Mouse (Mus musculus) mouse embryonic stem cell (cell line): ENCODE measurements at regions not wholly inside any gene's neighbourhood (a gene's known extent, or its start where the extent isn't known, plus 50 kb on each side); places are given as distances from the start of the nearest gene placed in this dataset.

Source experiments
- in situ Hi-C, 2 experiments: fragments of 300-500 bp; cut with MboI; formaldehyde crosslinking; loops; 1 replicate in 1 of 2; 3 replicates in 1 of 2; pipeline ENCODE4 v1.14.3; 2019 to 2020; ENCODE audit warnings: low sequenced_read_pairs in 2 of 2, low pct_unique_long_range_greater_than_20kb in 1 of 2, mixed read lengths in 1 of 2; ENCODE audit not compliant: unreplicated experiment in 1 of 2

DNA sequence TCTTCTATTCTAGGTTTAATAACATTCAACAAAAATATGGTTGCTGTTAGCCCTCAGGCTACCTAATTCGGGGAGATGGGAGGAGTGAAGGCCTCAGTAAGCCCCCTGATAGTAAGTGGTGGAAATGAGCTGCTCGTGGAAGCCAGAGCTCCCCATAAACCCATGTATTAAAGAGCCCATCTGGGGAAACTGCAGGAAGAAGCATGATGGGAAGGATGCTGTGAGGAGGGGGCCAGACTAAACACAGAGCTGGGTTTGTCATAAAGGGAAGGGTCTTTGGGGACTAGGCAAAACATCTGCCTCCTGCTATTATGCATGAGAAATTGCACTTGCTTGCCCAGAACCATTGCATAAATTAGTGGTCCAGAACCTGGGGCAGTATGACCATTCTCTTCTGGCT, 369.3 kb downstream of the Tns1 start:
- in situ Hi-C loops: no loop called here

DNA sequence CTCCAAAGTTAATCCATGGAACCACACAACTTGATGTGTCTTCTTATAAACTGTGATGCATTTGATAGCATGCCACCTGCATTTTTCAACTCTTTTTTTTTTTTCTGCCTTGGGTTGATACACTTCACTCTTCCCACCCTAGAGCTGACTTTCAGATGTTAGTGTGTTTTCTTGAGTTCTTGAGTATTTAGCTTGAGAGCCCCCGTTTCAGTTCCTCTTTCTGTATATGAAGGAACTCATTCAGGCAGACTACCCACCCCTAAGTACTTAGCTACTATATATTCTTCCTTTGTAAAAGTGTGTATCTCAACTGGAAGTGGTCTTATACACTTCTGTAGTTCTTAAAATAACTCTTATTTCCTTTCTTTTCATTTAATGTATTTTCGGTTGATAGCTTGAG, 371.1 kb downstream of the Tns1 start:
- in situ Hi-C loops: no loop called here

DNA sequence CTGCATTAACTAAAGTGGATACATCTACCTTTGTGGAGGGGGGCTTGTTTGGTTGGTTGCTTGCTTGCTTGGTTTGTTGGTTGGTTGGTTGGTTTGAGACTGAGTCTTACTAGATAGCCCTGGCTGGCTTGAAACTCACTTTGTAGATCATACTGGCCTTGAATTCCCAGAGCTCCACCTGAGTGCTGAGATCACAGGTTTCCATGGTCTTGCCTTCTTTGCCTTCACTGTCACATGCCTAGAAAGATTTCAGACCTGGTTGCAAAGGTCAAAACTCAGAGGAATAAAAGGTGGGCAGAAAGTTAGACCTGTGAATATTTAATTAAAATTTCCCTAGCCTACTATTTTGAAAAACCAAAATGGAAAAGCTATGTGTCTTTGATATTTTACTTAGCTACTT, 375.5 kb downstream of the Tns1 start:
- in situ Hi-C loops: no loop called here

DNA sequence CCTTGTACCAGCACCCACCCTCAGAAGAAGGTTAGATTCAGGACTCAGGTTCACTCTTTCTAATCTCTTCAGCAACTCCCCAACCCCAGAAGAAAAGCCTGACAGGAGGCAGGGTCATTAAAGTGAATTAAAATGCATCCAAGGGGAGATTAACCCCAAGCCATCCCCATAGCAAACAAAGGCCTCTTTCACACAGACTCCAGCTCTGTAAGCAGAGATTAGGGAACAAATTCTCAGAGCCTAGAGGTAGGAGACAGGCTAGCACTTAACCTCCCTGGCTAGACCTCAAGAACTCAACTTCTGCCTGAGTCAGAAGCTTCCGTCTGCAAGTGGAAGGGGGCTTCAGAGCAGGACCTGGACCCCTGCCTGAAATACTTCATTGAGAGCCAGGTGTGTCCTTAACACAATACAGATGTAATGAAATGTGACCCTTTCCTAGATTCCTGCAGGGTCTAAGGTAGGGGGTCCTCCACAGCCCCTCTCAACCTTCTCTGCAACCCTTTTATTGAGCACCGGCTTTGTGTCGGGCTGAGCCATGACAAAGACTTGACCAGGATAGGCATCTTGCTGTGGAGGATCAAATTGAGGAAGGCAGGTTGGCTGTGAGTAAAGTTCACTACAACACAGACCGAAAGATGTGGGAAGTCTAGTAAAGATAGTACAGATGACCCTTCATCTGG, 379.6 kb downstream of the Tns1 start:
- in situ Hi-C loops: no loop called here

DNA sequence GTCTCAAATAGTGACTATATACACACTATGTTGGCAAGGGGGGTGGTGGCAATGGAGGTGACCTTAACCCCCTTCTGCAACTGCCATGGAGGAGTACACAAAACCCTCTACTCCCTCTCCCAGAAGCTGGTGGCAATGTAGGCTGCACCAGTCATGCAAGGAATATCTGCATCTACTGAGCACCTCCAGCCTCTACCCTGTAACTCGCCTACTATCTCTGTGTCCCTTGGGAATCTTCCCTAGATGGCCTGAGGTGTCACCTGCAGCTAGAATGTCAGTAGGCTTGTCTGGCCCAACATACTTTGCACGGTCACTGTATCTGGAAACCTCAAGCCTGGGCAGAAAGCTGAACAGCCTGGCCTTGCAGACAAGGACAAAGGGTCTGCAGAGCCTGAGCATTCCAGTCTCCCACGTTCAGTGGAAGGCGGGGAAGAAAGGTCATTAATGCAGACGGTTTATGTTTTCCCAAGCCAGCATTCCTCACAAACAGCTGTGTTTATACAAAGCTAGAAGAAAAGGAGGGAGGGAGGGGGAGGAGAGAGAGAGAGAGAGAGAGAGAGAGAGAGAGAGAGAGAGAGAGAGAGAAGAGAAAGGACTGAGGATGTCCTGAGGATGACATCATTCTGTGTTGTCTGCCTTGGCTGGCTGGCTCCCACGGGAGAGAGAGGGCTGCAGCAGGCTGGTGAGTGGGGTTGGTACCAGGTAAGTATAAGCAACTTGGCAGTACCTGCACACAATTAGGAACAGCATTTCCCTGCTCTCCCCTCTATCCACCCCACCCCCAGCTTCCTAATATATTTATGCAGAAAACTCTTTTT, 380.3 kb downstream of the Tns1 start:
- in situ Hi-C loops: no loop called here

DNA sequence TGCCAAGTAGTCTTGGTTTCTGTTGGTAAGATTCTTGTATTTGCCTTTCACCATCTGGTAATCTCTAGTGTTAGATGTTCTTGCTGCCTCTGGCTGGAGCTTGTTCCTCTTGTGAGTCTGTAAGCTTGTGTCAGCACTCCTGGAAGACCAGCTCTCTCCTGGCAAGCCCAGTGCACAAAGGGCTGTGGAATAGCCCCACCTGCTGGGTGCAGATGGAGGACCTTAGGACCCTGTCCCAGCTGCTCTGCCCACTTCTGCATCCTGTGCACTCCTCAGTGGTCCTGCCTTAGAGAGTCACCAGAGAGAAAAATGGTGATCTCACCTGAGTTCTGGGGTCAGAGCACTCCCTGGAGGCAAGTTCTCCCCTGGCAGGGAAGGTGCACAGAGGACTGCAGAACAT, 387.2 kb downstream of the Tns1 start:
- in situ Hi-C loops: no loop called here

DNA sequence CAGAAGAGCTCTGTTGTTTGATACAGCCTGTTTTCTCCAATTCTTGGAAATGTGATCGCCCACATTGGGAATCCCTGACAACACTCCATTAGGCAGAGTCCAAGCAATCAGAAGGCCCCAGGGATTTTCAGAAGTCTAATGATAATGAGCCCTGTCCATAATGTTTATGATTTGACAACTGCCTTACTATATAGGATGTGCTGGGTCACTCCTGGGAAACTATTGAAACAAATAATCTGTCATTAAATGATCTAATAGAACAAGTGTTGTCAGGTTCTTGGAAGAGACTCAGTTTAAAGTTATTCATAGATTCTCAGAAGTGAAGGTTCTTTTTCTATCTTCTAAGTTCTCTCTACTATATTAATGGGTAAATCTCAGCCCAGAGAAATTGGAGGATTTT, 395.9 kb downstream of the Tns1 start:
- in situ Hi-C loops: no loop called here

DNA sequence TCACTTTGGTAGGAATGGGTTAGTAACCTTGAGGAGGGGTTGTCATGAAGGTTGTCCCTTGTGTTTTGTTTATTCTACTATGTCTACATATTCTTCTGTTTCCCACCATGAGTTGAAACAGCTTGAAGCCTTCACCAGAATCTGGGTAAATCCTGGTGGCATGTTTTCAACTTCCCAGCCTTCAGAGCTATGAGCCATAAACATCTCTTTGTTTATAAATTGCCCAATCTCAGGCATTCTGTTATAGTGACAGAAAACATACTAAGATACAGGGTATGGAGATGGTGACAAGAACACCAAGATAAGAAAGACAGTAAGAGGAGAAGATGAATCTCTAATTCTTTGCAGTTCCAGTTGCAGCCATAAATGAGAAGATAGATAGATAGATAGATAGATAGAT, 396.5 kb downstream of the Tns1 start:
- in situ Hi-C loops: no loop called here

DNA sequence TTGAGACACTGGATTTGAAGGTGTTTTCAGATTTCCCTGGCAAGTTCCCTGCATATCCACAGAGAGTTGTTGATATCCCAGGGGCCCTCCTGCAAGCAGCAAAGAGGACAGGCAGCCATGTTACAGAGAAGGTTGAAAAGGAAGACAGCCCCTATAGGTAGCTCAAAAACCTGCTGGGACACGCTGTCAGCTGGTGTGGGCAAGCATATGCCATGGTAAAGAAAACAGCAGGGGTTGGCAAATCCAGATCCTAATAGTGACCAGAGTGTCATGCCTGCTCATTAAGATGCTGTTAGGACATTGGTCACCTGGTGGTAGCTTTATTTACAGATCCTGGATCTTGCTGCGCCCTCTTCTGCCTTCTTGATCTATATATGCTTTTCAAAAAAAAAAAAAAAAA, 397.6 kb downstream of the Tns1 start:
- in situ Hi-C loops: no loop called here

DNA sequence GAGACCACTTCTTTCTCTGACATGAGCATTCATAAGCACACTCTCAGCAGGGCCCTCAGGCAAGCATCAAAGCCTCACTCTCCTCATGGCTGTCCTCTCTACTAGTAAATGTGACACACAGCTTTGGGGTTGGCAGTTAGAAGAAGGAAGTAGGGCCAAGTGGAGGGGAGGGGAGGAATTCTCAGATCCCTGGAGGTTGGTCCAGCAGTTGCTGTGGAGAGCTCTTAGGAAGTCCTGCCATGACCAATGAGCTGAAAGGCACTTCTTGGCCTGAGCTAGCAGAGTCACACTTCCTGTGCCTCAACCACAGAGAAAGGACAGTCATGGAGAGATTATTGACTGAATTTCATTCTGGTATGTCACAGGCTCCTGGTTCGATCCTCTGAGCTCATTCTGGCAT, 398.8 kb downstream of the Tns1 start:
- in situ Hi-C loops: no loop called here

DNA sequence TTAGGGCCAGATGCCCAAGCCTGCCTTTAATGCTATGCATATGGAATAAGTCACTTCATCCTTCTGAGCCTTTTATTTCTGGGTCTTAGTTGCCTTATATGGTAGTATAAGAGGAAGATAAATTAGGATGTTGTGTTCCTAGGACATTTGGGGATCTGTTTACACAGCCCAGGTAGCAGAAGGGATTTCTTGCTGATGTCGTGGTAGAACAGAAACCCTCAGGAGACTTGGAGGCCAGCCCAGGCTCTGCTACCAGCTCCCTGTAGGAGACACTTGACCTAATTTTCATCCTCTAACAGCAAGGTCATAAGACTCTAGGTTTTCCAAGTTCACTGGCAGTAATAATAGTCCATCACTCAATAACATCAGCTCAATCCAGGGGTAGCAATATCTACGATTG, 399.7 kb downstream of the Tns1 start:
- in situ Hi-C loops: loop anchor here in 1 of 2 experiments (5.0 kb wide), 1 partner anchor 47 kb away; no protein-coding TSS in a partner anchor

DNA sequence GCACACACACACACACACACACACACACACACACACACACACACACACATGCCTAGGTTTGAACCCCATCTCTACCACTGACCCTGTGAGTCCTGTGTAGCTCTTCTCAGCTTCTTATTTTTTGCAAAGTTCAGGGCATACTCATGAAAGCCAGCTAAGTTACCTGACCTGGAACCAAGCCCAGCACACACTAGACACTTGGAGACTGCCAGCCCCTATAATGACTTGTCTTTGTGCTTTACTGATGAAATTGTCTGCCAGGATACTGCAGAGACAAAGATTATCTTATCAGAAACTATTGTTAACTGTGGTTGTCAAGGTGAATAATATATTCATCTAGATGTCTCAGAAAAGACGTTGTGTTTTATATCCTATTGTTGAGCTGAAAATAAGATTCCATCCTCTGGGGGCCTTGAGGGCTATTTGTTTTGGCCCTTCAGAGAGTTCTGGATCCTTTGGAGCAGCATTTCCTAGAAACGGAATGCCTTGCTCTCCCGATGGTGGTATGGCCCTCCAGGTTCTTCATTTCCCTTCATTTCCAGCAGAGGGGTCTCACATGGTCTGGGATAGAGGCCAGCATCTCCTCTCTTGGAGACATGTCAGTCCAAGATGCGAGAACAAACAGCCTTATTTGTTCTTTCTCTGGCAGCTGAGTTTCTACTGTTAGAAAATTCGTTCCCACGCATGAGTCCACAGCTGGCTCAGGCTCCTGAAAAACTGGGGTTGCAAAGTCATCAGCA, 402.6 kb downstream of the Tns1 start:
- in situ Hi-C loops: loop anchor here in 1 of 2 experiments (5.0 kb wide), 1 partner anchor 44 kb away; no protein-coding TSS in a partner anchor

DNA sequence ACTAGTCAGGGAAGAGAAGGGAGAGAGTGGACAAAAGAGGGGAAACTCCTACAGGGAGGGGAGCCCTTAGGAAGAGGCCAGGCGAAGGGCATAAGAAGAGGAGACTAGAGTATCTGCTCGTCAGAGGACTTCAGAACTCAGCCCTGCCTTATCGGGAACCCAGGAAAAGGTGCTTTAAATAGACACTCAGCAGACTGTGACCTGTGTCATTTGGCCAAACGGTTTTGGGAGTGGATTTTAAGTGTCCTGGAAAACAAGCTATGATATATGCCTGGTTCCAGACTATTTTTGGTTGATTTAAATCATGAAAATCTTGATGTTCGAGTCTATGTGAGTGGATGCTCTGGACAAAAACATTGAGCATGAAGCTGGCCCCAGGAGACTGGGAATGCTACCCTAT, 405.8 kb downstream of the Tns1 start:
- in situ Hi-C loops: no loop called here

DNA sequence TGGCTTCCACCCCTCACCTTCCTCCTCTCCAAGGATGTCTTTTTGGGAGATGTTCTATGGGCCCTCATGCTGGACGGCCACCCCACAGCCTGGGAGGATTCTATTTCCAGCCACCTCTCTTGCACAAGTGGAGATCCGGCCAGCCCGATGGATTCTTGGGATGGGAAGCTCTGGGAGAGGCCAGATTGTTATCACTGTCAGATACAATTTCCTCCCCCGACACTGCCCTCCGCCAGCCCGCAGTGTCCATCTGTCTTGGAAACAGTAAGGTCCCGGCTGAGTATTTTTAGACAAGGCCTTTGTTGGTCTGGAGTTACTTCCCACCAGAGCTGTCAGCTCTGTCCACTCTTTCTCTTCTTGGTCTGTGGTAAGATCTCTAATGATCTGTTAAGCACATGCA, 406.8 kb downstream of the Tns1 start:
- in situ Hi-C loops: no loop called here

DNA sequence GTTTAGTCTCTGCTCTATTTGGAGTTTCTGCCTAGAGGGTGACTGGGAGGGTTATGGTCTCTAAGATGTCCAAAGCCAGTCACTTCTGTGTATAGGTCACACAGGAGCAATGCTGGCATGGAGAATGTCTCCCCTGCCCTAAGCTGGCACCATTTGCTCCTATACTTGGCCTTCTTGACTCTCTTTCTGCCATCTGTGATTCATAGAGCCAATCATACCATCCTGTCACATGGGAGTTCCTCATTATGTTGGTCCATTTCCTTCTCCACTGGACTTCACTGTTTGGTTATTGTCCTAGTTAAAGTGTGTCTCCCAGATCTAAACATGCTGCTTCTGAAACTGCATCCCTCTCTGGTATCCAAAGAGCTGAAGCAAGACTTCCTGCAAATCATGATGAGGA, 407.3 kb downstream of the Tns1 start:
- in situ Hi-C loops: no loop called here

DNA sequence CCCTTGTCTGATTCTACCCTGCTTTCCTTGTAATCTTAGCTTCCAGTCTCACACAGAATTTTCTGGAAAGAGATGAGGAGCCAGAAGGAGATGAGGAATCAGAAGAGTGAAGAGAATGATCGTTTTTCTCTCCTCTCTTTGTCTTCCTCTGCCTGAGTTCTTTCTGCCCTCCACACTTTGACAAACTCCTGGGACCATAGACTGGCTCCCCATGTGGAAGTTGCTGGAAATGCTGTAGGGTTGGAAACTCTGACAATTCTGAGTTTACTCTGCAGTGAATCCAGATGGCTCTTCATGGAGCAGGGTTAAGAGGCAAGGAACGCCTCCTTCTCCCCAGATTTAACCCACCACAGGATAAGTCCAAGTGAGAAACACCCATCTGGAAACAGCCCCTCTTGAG, 408.7 kb downstream of the Tns1 start:
- in situ Hi-C loops: no loop called here

DNA sequence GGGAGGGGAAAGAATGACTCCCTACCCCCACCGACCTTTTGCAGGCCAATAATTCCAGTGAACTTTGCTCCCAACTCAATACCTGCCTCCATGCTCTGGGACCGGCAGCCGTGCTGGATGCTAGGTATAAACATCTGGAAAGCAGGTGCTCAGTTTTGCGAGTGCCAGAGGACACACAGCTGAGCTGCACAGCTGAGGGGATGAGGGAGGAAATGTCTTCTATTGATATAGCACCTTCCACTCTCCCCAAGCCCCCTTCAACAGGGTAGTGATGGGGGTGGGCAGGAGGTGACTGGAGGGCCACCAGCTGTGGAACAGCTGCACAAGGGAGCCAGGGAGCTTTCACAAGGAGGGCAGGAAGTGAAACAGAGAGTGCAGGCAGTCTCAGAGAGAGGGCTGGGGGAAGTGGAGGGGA, 421.8 kb downstream of the Tns1 start:
- in situ Hi-C loops: no loop called here

DNA sequence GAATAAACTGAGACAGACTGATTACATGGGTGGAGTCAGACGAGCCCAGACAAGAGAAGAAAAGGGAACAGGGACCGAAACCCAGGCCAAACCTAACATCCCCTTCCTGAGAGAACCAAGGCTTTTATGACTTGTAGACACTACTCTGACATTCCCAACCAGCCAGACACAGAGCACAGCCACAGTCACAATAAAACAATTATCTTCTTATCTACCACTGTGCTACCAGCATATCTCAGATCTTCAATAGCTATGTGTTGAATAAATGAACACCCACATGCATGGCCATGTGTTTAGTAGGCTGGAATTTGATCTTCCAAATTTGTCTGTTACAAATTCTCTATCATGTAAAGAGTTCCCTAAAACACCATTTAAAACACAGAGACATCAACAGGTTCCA, 430.7 kb downstream of the Tns1 start:
- in situ Hi-C loops: no loop called here

DNA sequence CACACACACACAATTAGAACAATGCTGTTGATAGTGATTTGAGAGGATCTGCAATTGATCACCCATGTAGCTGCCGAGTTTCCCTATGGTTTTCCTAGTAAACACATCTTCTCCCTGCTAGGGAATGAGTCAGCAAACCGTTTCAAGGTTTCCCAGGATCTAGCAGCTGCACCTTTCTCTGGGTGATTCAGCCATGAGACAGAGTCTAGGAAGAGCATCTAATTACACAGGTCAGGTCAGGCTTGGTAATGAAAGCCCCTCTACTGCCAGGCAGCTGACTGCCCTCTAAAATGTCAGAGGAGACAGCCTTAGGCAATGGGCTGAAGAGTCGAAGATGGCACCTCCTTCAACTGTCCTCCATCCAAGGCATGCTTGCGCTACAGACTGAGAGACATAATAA, 438.5 kb downstream of the Tns1 start:
- in situ Hi-C loops: no loop called here
